Mouse (Mus musculus) liver, adult 2 months (tissue): Measurements from ENCODE around the gene Papola. TPM values are rescaled to one million over a fixed set of nuclear protein-coding genes. Genes with fewer than 3 reads are reported as not detected.
A peak's percentile ranks its signal among the peaks of the same experiment; 100 is the strongest.

Experiments used
- DNase-seq: peaks from one replicate; pipeline ENCODE4 v3.0.0-alpha.2; 2011; ENCODE audit warnings: low read depth, low spot score; ENCODE audit errors: extremely low read depth
- H3K27ac ChIP-seq: fragments of 200-500 bp; replicated peaks from 2 replicates; pipeline ENCODE4 v1.5.1; 2012; ENCODE audit warnings: low read depth, mild to moderate bottlenecking, control low read depth, inconsistent platforms, low read length; ENCODE audit not compliant: insufficient read depth
- H3K27me3 ChIP-seq: fragments of 200-500 bp; 2 replicates; pipeline ENCODE4 v1.6.1; 2012; ENCODE audit warnings: mild to moderate bottlenecking, moderate library complexity, low read length, inconsistent platforms; ENCODE audit not compliant: control insufficient read depth, insufficient read depth
- H3K36me3 ChIP-seq: fragments of 200-500 bp; 2 replicates; pipeline ENCODE4 v1.6.1; 2012; ENCODE audit warnings: low read length, inconsistent platforms; ENCODE audit not compliant: control insufficient read depth, insufficient read depth
- H3K4me1 ChIP-seq: fragments of 200-500 bp; 2 replicates; pipeline ENCODE4 v1.6.1; 2011; ENCODE audit warnings: low read length; ENCODE audit not compliant: control insufficient read depth, insufficient read depth
- H3K4me3 ChIP-seq: fragments of 200-500 bp; 2 replicates; pipeline ENCODE4 v1.5.1; 2011; ENCODE audit warnings: low read depth, mild to moderate bottlenecking, control low read depth, low read length, moderate library complexity; ENCODE audit not compliant: insufficient read depth
- H3K79me2 ChIP-seq: fragments of 200-500 bp; 2 replicates; pipeline ENCODE4 v1.6.1; 2012; ENCODE audit warnings: inconsistent platforms, mild to moderate bottlenecking, low read length, moderate library complexity; ENCODE audit not compliant: control insufficient read depth, insufficient read depth
- H3K9ac ChIP-seq: fragments of 200-500 bp; 2 replicates; pipeline ENCODE4 v1.6.1; 2012; ENCODE audit warnings: low read depth, mild to moderate bottlenecking, control low read depth, inconsistent platforms, low read length
- CTCF ChIP-seq: fragments of 200-500 bp; IDR thresholded peaks from 2 replicates; pipeline ENCODE4 v1.5.1; 2011; ENCODE audit warnings: low read depth, low read length, control low read depth
- POLR2A ChIP-seq: fragments of 200-500 bp; IDR thresholded peaks from 2 replicates; pipeline ENCODE4 v1.6.1; 2011; ENCODE audit warnings: low read length, control low read depth; ENCODE audit not compliant: insufficient read depth; ENCODE audit errors: extremely low read depth
- WGBS: fragments of 180-500 bp; shearing (Covaris S2); methylation state at CpG from one replicate; pipeline ENCODE4 v1.1.7; 2018; 5-methylcytosine and 5-hydroxymethylcytosine counted together
- polyA plus RNA-seq: library from polyadenylated mRNA; depleted of rRNA; stranded (reverse); fragments of >200 nt; gene quantifications from 2 replicates; pipeline ENCODE4 v1.2.3, GENCODE M21; 2012
- total RNA-seq: library from RNA; depleted of rRNA; stranded (reverse); fragments of >200 nt; gene quantifications from 2 replicates; pipeline ENCODE4 v1.2.3, GENCODE M21; 2014

Papola gene
- total and polyA plus RNA-seq, 2 experiments, result 42.0 to 68.4 TPM

DNA sequence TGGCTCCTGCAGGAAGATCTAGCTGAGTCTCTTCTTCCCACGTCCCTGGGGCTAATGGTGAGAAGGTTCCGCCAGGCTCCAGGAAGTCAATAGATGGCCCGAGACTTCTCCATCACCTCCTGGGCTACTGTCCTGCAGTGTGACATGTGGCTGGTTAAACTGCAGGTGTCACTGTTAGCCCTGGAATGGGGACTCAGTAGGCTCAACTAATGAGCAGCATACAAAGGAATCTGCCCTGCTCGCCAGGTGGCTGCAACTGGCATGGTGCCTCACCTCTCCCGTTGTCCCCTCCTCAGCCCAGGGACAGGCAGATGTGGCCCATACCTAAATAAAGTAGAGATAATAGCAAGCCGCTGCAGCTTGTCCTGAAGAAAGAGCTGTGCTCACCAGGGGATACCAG lies 70.1 kb downstream of the Papola start:
- Histone ChIP-seq H3K9ac (no peak overlapping the region), H3K4me1 (no peaks in the 10 kb centered on the region), H3K36me3 (no peaks in the 10 kb centered on the region), H3K79me2 (no peaks in the 10 kb centered on the region), H3K27ac (no peak overlapping the region), H3K27me3 (no peaks in the 10 kb centered on the region), H3K4me3 (no peak overlapping the region)
- TF ChIP-seq POLR2A (no peak), CTCF (0 out of 2 replicates have a peak, but pooled peaks have one; percentile 17)
- WGBS, result 32% methylated on average over 6 of the region's 6 CpGs
- no peak for DNase-seq

DNA sequence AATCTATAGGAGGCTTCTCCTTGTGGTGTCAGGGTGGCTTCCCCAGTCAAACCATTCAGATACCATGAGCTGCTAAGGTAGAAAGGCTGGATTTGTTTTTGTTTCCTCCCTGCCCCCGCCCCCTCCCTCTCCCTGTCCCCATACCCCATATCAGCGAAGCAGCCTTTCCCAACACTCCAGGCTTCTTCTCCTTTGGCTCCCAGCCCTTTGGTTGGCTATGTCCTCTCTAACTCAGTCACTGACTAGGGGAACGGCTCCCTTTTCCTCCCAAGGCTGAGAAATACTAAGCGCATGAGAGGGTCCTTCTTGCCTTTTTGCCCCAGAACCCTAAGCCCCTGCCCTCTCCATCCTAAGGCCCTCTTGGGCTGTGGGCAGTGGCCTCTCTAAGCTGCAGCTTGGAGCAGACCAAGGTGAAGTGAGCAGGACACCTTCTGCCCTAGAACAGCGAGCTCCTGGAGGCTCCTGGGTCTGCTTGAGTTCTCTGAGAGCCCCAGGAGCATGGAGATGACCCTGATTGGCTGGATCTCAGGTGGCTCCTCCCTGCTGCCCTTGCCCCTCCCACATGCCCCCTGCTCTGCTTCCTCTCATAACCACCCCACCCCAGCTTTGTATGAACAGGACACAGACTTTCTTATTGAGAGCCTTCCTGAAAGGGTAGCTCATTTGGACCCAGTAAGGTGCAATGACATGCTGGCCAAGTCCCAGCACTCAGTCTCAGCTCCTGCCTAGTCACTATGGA lies 73.6 kb downstream of the Papola start:
- Histone ChIP-seq H3K4me3 (no peak overlapping the region), H3K79me2 (no peaks in the 10 kb centered on the region), H3K27me3 (no peaks in the 10 kb centered on the region), H3K9ac (no peak overlapping the region), H3K27ac (no peak overlapping the region), H3K36me3 (no peaks in the 10 kb centered on the region), H3K4me1 (no peaks in the 10 kb centered on the region)
- no peak for DNase-seq
- TF ChIP-seq CTCF (no peak), POLR2A (no peak)
- 78% methylated on average over 5 of the region's 5 CpGs for WGBS

GRCm38 (mm10) chr12:105862072-105862471 lies 77.6 kb downstream of the Papola start:
- no peaks in the 10 kb centered on the region for H3K4me1 ChIP-seq
- no peak overlapping the region for H3K27ac ChIP-seq
- H3K27me3 ChIP-seq, result no peaks in the 10 kb centered on the region
- no peaks in the 10 kb centered on the region for H3K79me2 ChIP-seq
- no peak overlapping the region for H3K4me3 ChIP-seq
- no peaks in the 10 kb centered on the region for H3K36me3 ChIP-seq
- 86% methylated on average over 6 of the region's 6 CpGs for WGBS
- H3K9ac ChIP-seq, result no peak overlapping the region
- no peak for DNase-seq
- TF ChIP-seq CTCF, result no peak
- no peak for TF ChIP-seq POLR2A

DNA sequence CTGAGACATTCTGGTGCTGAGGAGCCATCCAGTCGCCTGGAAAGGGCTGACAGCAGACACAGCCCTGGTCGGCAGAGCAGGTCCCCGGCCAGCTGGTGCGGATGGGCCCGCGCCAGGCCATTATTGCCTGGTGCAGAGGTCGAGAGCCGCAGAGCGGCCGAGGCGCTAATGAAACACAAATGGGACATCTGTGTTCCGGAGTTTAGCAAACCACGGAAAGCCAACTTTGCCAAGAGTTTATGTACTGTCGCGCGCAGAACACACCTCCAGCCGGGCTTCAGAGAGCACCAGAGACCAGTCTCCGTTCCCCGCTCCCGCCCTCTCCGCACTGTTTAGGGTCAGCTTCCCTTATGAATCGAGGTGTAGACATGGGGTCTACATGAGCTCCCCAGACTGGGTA lies 78.1 kb downstream of the Papola start:
- no peaks in the 10 kb centered on the region for H3K27me3 ChIP-seq
- WGBS, result 84% methylated on average over 22 of the region's 22 CpGs
- TF ChIP-seq POLR2A (no peak), CTCF (no peak)

DNA sequence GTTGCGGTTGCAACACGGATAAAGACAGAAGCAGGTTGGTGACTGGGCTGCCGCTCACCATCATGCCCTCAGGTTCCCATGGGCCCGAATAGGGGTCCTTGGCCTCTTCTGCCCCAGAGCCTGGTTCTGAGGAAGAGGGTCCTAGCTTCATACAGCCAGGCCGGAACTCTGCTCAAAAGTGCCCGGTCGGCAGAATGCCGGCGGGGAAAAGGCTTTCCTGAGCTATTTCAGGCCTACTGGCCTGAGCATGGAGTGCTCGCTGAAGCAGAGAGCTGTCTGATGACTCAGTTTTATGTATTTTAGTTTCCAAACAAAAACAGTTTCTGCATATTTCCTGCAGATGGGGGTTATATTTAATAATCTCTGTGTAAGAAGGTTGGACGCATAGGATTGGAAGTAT lies 78.9 kb downstream of the Papola start:
- no peaks in the 10 kb centered on the region for H3K79me2 ChIP-seq
- no peak overlapping the region for H3K4me3 ChIP-seq
- no peaks in the 10 kb centered on the region for H3K27me3 ChIP-seq
- no peak overlapping the region for H3K9ac ChIP-seq
- no peaks in the 10 kb centered on the region for H3K4me1 ChIP-seq
- WGBS, result 82% methylated on average over 11 of the region's 11 CpGs
- H3K36me3 ChIP-seq, result no peaks in the 10 kb centered on the region
- DNase-seq, result no peak
- TF ChIP-seq CTCF (no peak), POLR2A (no peak)
- H3K27ac ChIP-seq, result no peak overlapping the region

More for the DNA sequence above, 78.1 kb downstream of the Papola start:
- no peak for DNase-seq
- H3K36me3 ChIP-seq, result no peaks in the 10 kb centered on the region
- no peaks in the 10 kb centered on the region for H3K4me1 ChIP-seq
- H3K27ac ChIP-seq, result no peak overlapping the region
- H3K9ac ChIP-seq, result no peak overlapping the region
- no peaks in the 10 kb centered on the region for H3K79me2 ChIP-seq
- no peak overlapping the region for H3K4me3 ChIP-seq

GRCm38 (mm10) chr12:105867646-105868045 lies 83.2 kb downstream of the Papola start:
- TF ChIP-seq POLR2A (no peak), CTCF (no peak)
- WGBS, result 85% methylated on average over 2 of the region's 2 CpGs
- Histone ChIP-seq H3K27me3 (no peaks in the 10 kb centered on the region; the same call in 1 of the 2 replicates), H3K27ac (no peak overlapping the region), H3K4me3 (no peak overlapping the region), H3K4me1 (no peaks in the 10 kb centered on the region), H3K79me2 (no peaks in the 10 kb centered on the region), H3K9ac (no peak overlapping the region), H3K36me3 (no peaks in the 10 kb centered on the region)
- DNase-seq, result no peak
